Mouse (Mus musculus): ENCODE measurements around the gene Cnbd2. TPM values are rescaled to one million over a fixed set of nuclear protein-coding genes. Genes with fewer than 3 reads are reported as not detected.
A peak's percentile ranks its signal among the peaks of the same experiment; 100 is the strongest.

Gene Cnbd2
- total and polyA plus RNA-seq, 3 experiments = 1.0 to 3.6 (median 3.0) TPM

GRCm38 (mm10) chr2:156344775-156345532, 32.9 kb downstream of the Cnbd2 start:
- H3K4me2 ChIP-seq (ENCODE audit: insufficient read depth, low read depth, poor library complexity, severe bottlenecking) = no peak overlapping the region
- in situ Hi-C loops (cut with MboI; ENCODE audit: low pct_ligation_motif_present, low pct_unique_long_range_greater_than_20kb, low sequenced_read_pairs) = no loop called here
- dilution Hi-C loops (cut with MboI; ENCODE audit: extremely low pct_ligation_motif_present, extremely low pct_unique_long_range_greater_than_20kb, low sequenced_read_pairs) = no loop called here

GRCm38 (mm10) chr2:156348812-156349211, 36.7 kb downstream of the Cnbd2 start:
- Histone ChIP-seq H3K9ac (ENCODE audit: insufficient read depth, low read depth) (no peak overlapping the region), H3K4me1 (ENCODE audit: control insufficient read depth in 1 of 2, insufficient read depth in 2 of 2) (peaks cover 0 to 20% of the 10 kb centered on the region in 2 experiments; a peak in 1 of 4 replicates), H3K27ac (ENCODE audit: insufficient read depth, low read depth) (no peak overlapping the region), H3K4me2 (ENCODE audit: insufficient read depth, low read depth, poor library complexity, severe bottlenecking) (no peak overlapping the region), H3K9me3 (replicated peaks; ENCODE audit: low read length) (peaks cover 2% of the 10 kb centered on the region), H3K79me2 (replicated peaks; ENCODE audit: control insufficient read depth, extremely low read depth, insufficient read depth, poor library complexity, severe bottlenecking) (no peaks in the 10 kb centered on the region), H3K36me3 (replicated peaks in 1 of 2; ENCODE audit: control insufficient read depth in 1 of 2, insufficient read depth in 1 of 2, low read length in 1 of 2) (no peaks in the 10 kb centered on the region), H3K4me3 (replicated peaks in 1 of 3; ENCODE audit: low read depth in 2 of 3, low read length in 2 of 3, poor library complexity in 1 of 3) (no peak overlapping the region), H3K27me3 (replicated peaks) (no peaks in the 10 kb centered on the region)
- in situ Hi-C loops (cut with MboI; ENCODE audit: low pct_ligation_motif_present, low pct_unique_long_range_greater_than_20kb, low sequenced_read_pairs) (no loop called here), dilution Hi-C loops (cut with MboI; ENCODE audit: extremely low pct_ligation_motif_present, extremely low pct_unique_long_range_greater_than_20kb, low sequenced_read_pairs) (no loop called here)
- DNase-seq (ENCODE audit: extremely low read depth) = no peak
- TF ChIP-seq MAZ (IDR thresholded peaks at IDR 0.05; ENCODE audit: low read depth, low read length) = no peak
- TF ChIP-seq POLR2AphosphoS2 (IDR thresholded peaks at IDR 0.05; ENCODE audit: low read depth, low read length) = no peak
- no peak for TF ChIP-seq IRF4 (IDR thresholded peaks at IDR 0.05; ENCODE audit: low read depth, low read length)

More at GRCm38 (mm10) chr2:156344775-156345532, 32.9 kb downstream of the Cnbd2 start:
- Histone ChIP-seq H3K79me2 (replicated peaks; ENCODE audit: control insufficient read depth, extremely low read depth, insufficient read depth, poor library complexity, severe bottlenecking) (no peaks in the 10 kb centered on the region), H3K9me3 (replicated peaks; ENCODE audit: low read length) (no peaks in the 10 kb centered on the region), H3K4me3 (replicated peaks in 1 of 3; ENCODE audit: low read depth in 2 of 3, low read length in 2 of 3, poor library complexity in 1 of 3) (no peak overlapping the region), H3K4me1 (ENCODE audit: control insufficient read depth in 1 of 2, insufficient read depth in 2 of 2) (peaks cover 0 to 6% of the 10 kb centered on the region in 2 experiments; a peak in 1 of 4 replicates), H3K36me3 (replicated peaks in 1 of 2; ENCODE audit: control insufficient read depth in 1 of 2, insufficient read depth in 1 of 2, low read length in 1 of 2) (peaks cover 0 to 10% of the 10 kb centered on the region in 2 experiments), H3K27me3 (replicated peaks) (no peaks in the 10 kb centered on the region), H3K27ac (ENCODE audit: insufficient read depth, low read depth) (no peak overlapping the region), H3K9ac (ENCODE audit: insufficient read depth, low read depth) (no peak overlapping the region)
- no peak for DNase-seq (ENCODE audit: extremely low read depth)
- TF ChIP-seq RAD21 (IDR thresholded peaks at IDR 0.05; ENCODE audit: low read depth, low read length) (peak; percentile 36), SMC3 (IDR thresholded peaks at IDR 0.05; ENCODE audit: low read depth, low read length) (peak; percentile 25), CTCF (conservative IDR thresholded peaks at IDR 0.05 in 1 of 2, IDR thresholded peaks at IDR 0.05 in 1 of 2; ENCODE audit: low read depth in 2 of 2, low read length in 2 of 2) (peak in 1 of 2 experiments; percentile 51; a peak in 2 of 4 replicates), PAX5 (IDR thresholded peaks at IDR 0.05; ENCODE audit: low read length) (no peak)

- Histone ChIP-seq H3K36me3 (replicated peaks in 1 of 2; ENCODE audit: control insufficient read depth in 1 of 2, insufficient read depth in 1 of 2, low read length in 1 of 2) (no peaks in the 10 kb centered on the region), H3K4me1 (ENCODE audit: control insufficient read depth in 1 of 2, insufficient read depth in 2 of 2) (peaks cover 0 to 20% of the 10 kb centered on the region in 2 experiments; a peak in 1 of 4 replicates), H3K79me2 (replicated peaks; ENCODE audit: control insufficient read depth, extremely low read depth, insufficient read depth, poor library complexity, severe bottlenecking) (no peaks in the 10 kb centered on the region), H3K27ac (ENCODE audit: insufficient read depth, low read depth) (no peak overlapping the region), H3K27me3 (replicated peaks) (no peaks in the 10 kb centered on the region), H3K9ac (ENCODE audit: insufficient read depth, low read depth) (no peak overlapping the region), H3K9me3 (replicated peaks; ENCODE audit: low read length) (peaks cover 2% of the 10 kb centered on the region), H3K4me3 (replicated peaks in 1 of 3; ENCODE audit: low read depth in 2 of 3, low read length in 2 of 3, poor library complexity in 1 of 3) (no peak overlapping the region), H3K4me2 (ENCODE audit: insufficient read depth, low read depth, poor library complexity, severe bottlenecking) (no peak overlapping the region)
- no peak for DNase-seq (ENCODE audit: extremely low read depth)
- in situ Hi-C loops (cut with MboI; ENCODE audit: low pct_ligation_motif_present, low pct_unique_long_range_greater_than_20kb, low sequenced_read_pairs) = no loop called here
- dilution Hi-C loops (cut with MboI; ENCODE audit: extremely low pct_ligation_motif_present, extremely low pct_unique_long_range_greater_than_20kb, low sequenced_read_pairs) = no loop called here
- no peak for TF ChIP-seq MAFK (IDR thresholded peaks at IDR 0.05; ENCODE audit: insufficient replicate concordance, low read length)
- TF ChIP-seq JUN (IDR thresholded peaks at IDR 0.05; ENCODE audit: insufficient read depth, low read depth, low read length) = no peak
- no peak for TF ChIP-seq EP300 (IDR thresholded peaks at IDR 0.05; ENCODE audit: low read length)
- TF ChIP-seq JUND (conservative IDR thresholded peaks at IDR 0.05; ENCODE audit: low read depth, low read length) = no peak
- no peak for TF ChIP-seq MYC (IDR thresholded peaks at IDR 0.05; ENCODE audit: low read depth, low read length)
- no peak for TF ChIP-seq RAD21 (IDR thresholded peaks at IDR 0.05; ENCODE audit: low read depth, low read length)
- no peak for TF ChIP-seq NELFE (IDR thresholded peaks at IDR 0.05; ENCODE audit: low read depth, low read length)
- TF ChIP-seq USF2 (conservative IDR thresholded peaks at IDR 0.05; ENCODE audit: low read depth, low read length) = no peak
Observed at GRCm38 (mm10) chr2:156349286-156349848, 37.3 kb downstream of the Cnbd2 start.
